Mouse (Mus musculus): ENCODE measurements around the gene Cngb1. TPM values are rescaled to one million over a fixed set of nuclear protein-coding genes. Genes with fewer than 3 reads are reported as not detected.

The Cngb1 gene
- polyA plus RNA-seq, 1 experiment from 2014 or later = 0.28 TPM

DNA sequence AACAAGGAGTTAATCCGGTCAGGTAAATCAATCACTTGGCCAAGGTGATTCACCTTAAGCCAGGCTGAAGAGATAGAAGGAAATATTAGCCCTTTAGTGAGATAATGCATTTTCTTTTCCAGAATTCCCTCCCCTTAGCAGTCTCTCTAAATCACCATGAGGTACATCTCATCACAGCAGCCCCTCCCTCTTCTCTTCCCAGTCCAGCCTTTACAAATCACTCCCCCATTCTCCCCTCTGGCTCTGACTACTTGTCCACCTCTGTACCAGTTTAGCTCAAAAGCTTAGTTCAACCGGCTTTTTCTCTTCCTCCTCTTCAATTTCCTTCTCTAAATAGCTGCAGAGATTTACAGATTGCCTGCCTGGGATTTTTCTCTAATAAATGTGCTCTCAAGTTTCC lies 85.3 kb downstream of the Cngb1 start:
- Histone ChIP-seq H3K4me3 (replicated peaks; ENCODE audit: low read length) (no peak overlapping the region), H3K9ac (ENCODE audit: low read length) (no peak overlapping the region), H3K36me3 (ENCODE audit: control insufficient read depth, insufficient read depth, low read length) (no peaks in the 10 kb centered on the region), H3K27me3 (ENCODE audit: control insufficient read depth, insufficient read depth, low read length) (no peaks in the 10 kb centered on the region), H3K4me2 (ENCODE audit: low read depth, low read length) (no peak overlapping the region), H3K27ac (ENCODE audit: low read length) (no peak overlapping the region), H3K4me1 (ENCODE audit: control insufficient read depth, insufficient read depth, low read length) (peaks cover 7% of the 10 kb centered on the region; the same call in 1 of the 2 replicates), H3K9me3 (replicated peaks; ENCODE audit: control insufficient read depth, low read length) (no peaks in the 10 kb centered on the region)
- 17% methylated on average over 2 of the region's 2 CpGs for WGBS
- ATAC-seq (ENCODE audit: insufficient read depth, low FRiP score) = no peak

DNA sequence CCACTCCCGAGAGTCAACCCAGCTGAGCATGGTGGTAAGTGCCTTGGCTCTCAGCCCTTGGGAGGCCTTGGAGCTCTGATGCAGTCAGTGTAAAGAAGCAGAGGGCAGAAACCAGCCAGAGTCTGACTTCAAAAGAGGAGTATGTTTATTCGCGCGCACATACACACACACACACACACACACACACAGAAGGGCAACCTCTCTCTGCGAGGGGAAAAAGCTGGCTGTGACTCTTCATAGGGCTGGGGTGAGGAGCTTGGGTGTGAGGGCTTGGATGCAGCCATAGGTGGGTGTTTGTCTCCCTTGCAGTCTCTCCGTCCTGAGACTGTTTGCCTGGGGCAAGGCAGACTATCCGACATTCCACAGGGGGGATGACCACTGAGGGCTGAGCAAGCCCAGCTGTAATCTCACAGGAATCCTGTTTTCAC lies 85.8 kb downstream of the Cngb1 start:
- no peak overlapping the region for H3K4me2 ChIP-seq (ENCODE audit: low read depth, low read length)
- no peaks in the 10 kb centered on the region for H3K36me3 ChIP-seq (ENCODE audit: control insufficient read depth, insufficient read depth, low read length)
- ATAC-seq (ENCODE audit: insufficient read depth, low FRiP score) = no peak
- H3K9me3 ChIP-seq (replicated peaks; ENCODE audit: control insufficient read depth, low read length) = no peaks in the 10 kb centered on the region
- H3K4me1 ChIP-seq (ENCODE audit: control insufficient read depth, insufficient read depth, low read length) = peaks cover 7% of the 10 kb centered on the region; the same call in 1 of the 2 replicates
- WGBS = 30% methylated on average over 7 of the region's 7 CpGs
- no peak overlapping the region for H3K27ac ChIP-seq (ENCODE audit: low read length)
- H3K27me3 ChIP-seq (ENCODE audit: control insufficient read depth, insufficient read depth, low read length) = no peaks in the 10 kb centered on the region
- no peak overlapping the region for H3K4me3 ChIP-seq (replicated peaks; ENCODE audit: low read length)
- H3K9ac ChIP-seq (ENCODE audit: low read length) = no peak overlapping the region

DNA sequence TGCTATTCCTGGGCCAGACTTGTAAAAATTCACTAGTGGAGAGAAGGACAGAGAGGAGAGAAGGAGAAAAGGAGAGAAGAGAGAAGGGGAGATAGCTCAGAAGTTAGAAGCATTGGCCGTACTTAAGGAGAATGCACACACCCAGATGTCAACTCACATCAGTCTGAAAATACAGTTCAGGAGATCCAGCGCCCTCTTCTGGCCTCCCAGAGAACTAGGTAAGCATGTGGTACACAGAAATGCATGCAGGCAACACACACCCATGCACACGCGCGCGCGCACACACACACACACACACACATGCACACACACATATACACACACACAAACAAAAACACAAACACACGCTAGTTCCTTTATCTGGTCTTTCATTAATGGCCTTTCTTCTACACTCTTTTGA lies 86.8 kb downstream of the Cngb1 start:
- no peak for ATAC-seq (ENCODE audit: insufficient read depth, low FRiP score)
- Histone ChIP-seq H3K36me3 (ENCODE audit: control insufficient read depth, insufficient read depth, low read length) (no peaks in the 10 kb centered on the region), H3K4me3 (replicated peaks; ENCODE audit: low read length) (no peak overlapping the region), H3K27ac (ENCODE audit: low read length) (no peak overlapping the region), H3K9me3 (replicated peaks; ENCODE audit: control insufficient read depth, low read length) (no peaks in the 10 kb centered on the region), H3K4me1 (ENCODE audit: control insufficient read depth, insufficient read depth, low read length) (peaks cover 7% of the 10 kb centered on the region; the same call in 1 of the 2 replicates), H3K4me2 (ENCODE audit: low read depth, low read length) (no peak overlapping the region), H3K9ac (ENCODE audit: low read length) (no peak overlapping the region), H3K27me3 (ENCODE audit: control insufficient read depth, insufficient read depth, low read length) (no peaks in the 10 kb centered on the region)
- WGBS = 91% methylated on average over 8 of the region's 8 CpGs

DNA sequence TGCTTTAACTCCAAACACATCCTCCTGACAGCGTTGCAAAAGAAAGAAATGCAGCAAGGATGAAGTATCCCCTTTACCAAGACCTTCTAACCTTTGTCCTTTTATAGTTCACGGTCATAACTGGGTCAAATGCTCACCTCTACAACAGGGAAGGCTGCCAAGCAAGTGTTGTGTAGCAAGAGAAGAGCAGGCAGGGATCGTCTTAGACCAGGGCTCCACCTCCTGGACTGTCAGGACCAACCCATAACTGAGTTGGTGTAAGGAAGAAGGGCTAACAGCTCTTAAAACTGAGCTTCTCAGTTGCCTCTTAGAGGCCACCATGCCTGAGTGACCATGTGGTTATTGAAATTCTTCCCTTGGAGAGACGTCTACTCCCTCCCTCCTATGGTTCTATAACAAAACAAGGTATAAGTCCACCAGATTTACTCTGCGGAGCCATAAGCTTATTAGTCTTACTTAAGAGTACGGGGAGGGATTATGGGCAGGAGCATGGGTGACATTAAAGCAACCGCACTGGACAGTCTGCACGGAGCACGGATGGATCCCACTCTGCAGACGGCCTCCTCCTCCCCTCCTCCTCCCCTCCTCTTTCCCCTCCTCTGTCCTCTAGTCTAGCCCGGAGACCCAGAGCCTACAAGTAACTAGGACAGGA lies 90.5 kb downstream of the Cngb1 start:
- WGBS = 69% methylated on average over 11 of the region's 11 CpGs
- H3K27me3 ChIP-seq (ENCODE audit: control insufficient read depth, insufficient read depth, low read length) = no peaks in the 10 kb centered on the region
- no peaks in the 10 kb centered on the region for H3K36me3 ChIP-seq (ENCODE audit: control insufficient read depth, insufficient read depth, low read length)
- no peak overlapping the region for H3K27ac ChIP-seq (ENCODE audit: low read length)
- ATAC-seq (ENCODE audit: insufficient read depth, low FRiP score) = no peak
- H3K4me2 ChIP-seq (ENCODE audit: low read depth, low read length) = no peak overlapping the region
- no peak overlapping the region for H3K4me3 ChIP-seq (replicated peaks; ENCODE audit: low read length)
- H3K9me3 ChIP-seq (replicated peaks; ENCODE audit: control insufficient read depth, low read length) = no peaks in the 10 kb centered on the region
- no peak overlapping the region for H3K9ac ChIP-seq (ENCODE audit: low read length)
- H3K4me1 ChIP-seq (ENCODE audit: control insufficient read depth, insufficient read depth, low read length) = peaks cover 4% of the 10 kb centered on the region; the same call in 1 of the 2 replicates

DNA sequence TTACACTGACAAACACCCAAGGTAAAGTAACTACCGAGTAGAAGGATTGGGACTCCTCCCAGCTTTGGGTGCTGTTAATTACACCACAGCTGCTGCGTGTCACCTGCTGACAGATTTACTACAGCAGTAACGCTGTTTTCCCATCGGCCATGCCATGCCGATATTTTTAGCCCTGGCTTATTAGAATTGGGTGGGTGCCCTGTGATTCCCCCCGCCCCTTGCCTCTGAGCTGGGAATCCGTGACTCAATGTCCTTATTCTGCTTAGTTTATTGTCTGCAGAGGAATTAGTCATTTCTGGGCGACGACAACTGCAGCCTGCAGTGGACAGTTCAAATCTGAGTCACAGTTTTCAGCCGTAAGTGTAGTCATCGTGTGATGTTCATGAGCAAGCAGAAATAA lies 96.5 kb downstream of the Cngb1 start:
- Histone ChIP-seq H3K9me3 (replicated peaks; ENCODE audit: control insufficient read depth, low read length) (no peaks in the 10 kb centered on the region), H3K4me1 (ENCODE audit: control insufficient read depth, insufficient read depth, low read length) (peaks cover 5% of the 10 kb centered on the region; the same call in 1 of the 2 replicates), H3K27me3 (ENCODE audit: control insufficient read depth, insufficient read depth, low read length) (no peaks in the 10 kb centered on the region), H3K9ac (ENCODE audit: low read length) (no peak overlapping the region), H3K4me2 (ENCODE audit: low read depth, low read length) (no peak overlapping the region), H3K27ac (ENCODE audit: low read length) (no peak overlapping the region), H3K4me3 (replicated peaks; ENCODE audit: low read length) (no peak overlapping the region), H3K36me3 (ENCODE audit: control insufficient read depth, insufficient read depth, low read length) (no peaks in the 10 kb centered on the region)
- 21% methylated on average over 11 of the region's 11 CpGs for WGBS
- peak; percentile 58; the same call in 1 of the 2 replicates for ATAC-seq (ENCODE audit: insufficient read depth, low FRiP score)

DNA sequence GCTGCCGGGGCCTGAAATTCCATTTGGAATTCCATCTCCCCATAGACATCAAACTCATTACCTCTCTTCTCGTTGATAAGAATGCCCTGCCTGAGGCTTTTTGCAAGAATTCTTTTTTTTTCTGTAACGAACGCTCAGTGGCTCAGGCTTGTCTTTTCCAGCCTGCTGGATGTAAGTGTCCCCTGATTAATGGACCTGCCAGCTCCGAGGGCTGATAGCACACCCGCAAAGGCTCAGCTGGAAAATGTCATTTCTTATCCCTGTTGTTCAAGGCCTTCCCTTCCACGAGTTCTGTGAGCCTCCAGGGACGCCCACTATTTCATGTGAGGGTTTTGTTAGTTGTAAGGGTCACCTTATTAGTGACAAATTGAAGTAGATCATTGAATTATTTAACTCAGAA lies 100.4 kb downstream of the Cngb1 start:
- Histone ChIP-seq H3K4me3 (replicated peaks; ENCODE audit: low read length) (no peak overlapping the region), H3K27me3 (ENCODE audit: control insufficient read depth, insufficient read depth, low read length) (no peaks in the 10 kb centered on the region), H3K9ac (ENCODE audit: low read length) (no peak overlapping the region), H3K27ac (ENCODE audit: low read length) (no peak overlapping the region), H3K4me1 (ENCODE audit: control insufficient read depth, insufficient read depth, low read length) (peaks cover 5% of the 10 kb centered on the region; the same call in 1 of the 2 replicates), H3K9me3 (replicated peaks; ENCODE audit: control insufficient read depth, low read length) (no peaks in the 10 kb centered on the region), H3K36me3 (ENCODE audit: control insufficient read depth, insufficient read depth, low read length) (no peaks in the 10 kb centered on the region), H3K4me2 (ENCODE audit: low read depth, low read length) (no peak overlapping the region)
- no peak for ATAC-seq (ENCODE audit: insufficient read depth, low FRiP score)
- WGBS = 10% methylated on average over 8 of the region's 8 CpGs

DNA sequence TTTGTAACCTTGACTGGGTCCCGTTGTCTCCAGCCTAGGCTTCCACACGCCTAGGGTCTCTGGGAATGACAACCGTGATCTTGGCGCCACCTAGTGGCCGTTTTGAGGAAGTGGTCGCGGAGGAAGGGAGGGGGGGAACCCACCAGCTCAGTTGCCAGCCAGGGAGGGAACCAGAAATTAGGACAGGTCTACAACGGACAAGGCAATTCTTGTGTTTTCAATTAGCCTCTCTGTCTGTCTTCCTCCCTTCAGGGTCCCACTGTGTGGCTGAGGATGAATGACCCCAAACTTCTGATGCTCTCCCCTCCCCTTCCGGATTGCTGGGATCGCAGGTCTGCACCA lies 102.4 kb downstream of the Cngb1 start:
- H3K27me3 ChIP-seq (ENCODE audit: control insufficient read depth, insufficient read depth, low read length) = no peaks in the 10 kb centered on the region
- no peak overlapping the region for H3K27ac ChIP-seq (ENCODE audit: low read length)
- H3K9me3 ChIP-seq (replicated peaks; ENCODE audit: control insufficient read depth, low read length) = no peaks in the 10 kb centered on the region
- H3K4me2 ChIP-seq (ENCODE audit: low read depth, low read length) = no peak overlapping the region
- no peak overlapping the region for H3K9ac ChIP-seq (ENCODE audit: low read length)
- H3K4me1 ChIP-seq (ENCODE audit: control insufficient read depth, insufficient read depth, low read length) = no peaks in the 10 kb centered on the region
- no peaks in the 10 kb centered on the region for H3K36me3 ChIP-seq (ENCODE audit: control insufficient read depth, insufficient read depth, low read length)
- ATAC-seq (ENCODE audit: insufficient read depth, low FRiP score) = peak; percentile 57; the same call in 1 of the 2 replicates
- H3K4me3 ChIP-seq (replicated peaks; ENCODE audit: low read length) = no peak overlapping the region
- WGBS = 20% methylated on average over 10 of the region's 10 CpGs

DNA sequence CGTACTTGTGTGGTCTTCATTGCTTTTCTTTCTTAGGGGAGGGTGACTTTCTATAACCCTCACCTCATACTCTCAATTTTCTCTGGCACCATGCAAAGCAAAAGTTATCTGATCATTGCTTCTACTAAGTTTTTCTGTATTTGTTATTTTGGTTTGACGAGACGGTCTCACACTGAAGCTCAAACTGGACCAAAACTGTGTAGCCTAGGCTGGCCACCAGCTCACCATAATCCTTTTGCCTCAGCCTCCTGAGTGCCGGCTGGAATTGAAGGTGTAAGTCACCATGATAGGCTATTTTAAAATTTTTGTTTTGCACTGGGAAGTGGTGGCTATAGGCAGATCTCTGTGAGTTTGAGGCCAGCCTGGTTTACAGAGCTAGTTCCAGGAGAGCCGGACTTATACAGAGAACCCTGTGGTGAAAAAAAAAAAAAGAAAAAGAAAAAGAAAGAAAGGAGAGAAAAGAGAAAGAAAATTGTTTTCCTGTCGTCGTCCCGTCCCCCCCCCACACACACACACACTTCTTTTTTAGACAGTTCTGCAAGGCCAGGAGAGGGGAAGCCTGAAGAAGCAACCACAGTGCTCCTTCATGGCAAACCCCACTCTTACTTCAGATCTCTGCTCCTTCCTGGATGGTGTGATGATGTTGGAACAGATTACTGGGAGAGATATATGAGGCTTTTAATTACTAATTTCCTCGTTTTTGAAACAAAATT lies 102.9 kb downstream of the Cngb1 start:
- Histone ChIP-seq H3K4me2 (ENCODE audit: low read depth, low read length) (no peak overlapping the region), H3K36me3 (ENCODE audit: control insufficient read depth, insufficient read depth, low read length) (no peaks in the 10 kb centered on the region), H3K9ac (ENCODE audit: low read length) (no peak overlapping the region), H3K27ac (ENCODE audit: low read length) (no peak overlapping the region), H3K27me3 (ENCODE audit: control insufficient read depth, insufficient read depth, low read length) (no peaks in the 10 kb centered on the region), H3K4me3 (replicated peaks; ENCODE audit: low read length) (no peak overlapping the region), H3K4me1 (ENCODE audit: control insufficient read depth, insufficient read depth, low read length) (no peaks in the 10 kb centered on the region), H3K9me3 (replicated peaks; ENCODE audit: control insufficient read depth, low read length) (no peaks in the 10 kb centered on the region)
- ATAC-seq (ENCODE audit: insufficient read depth, low FRiP score) = no peak
- 51% methylated on average over 9 of the region's 9 CpGs for WGBS

DNA sequence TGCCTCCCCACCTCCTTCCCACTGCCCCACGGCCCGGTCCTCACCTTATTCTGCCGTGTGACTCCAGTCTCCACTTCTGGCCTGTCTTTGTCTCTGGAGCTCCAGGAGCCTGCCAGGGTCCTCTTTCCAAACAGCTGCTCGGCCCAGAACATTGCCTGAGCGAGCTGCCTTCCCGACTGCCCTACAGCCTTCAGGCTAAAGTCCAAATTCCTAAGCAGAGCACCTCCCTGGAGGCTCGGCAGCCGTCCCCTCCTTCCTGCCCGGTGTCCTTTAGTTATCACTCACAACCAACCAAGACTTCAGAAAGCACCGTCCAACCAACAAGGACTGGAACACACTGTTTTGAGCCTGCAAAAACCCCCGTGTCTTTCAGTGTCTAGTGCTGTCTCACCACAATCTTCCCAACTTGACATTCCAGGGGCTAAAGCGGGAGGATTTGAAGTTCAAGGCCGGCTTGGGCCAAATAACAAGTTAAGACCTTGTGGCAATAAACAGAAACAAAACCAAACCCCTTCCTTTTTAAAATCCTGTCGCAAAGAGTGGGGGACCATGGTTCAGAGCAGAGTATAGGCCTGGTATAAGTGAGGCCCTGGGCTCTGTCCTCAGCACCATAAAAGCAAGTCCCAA lies 103.6 kb downstream of the Cngb1 start, which contains the start of gene Kifc3:
Gene Kifc3 (minus strand): TSS at position 164 of the 627 bp plus-strand sequence.
- peak; percentile 63; the same call in 1 of the 2 replicates for ATAC-seq (ENCODE audit: insufficient read depth, low FRiP score)
- Histone ChIP-seq H3K4me3 (replicated peaks; ENCODE audit: low read length) (no peak within 1 kb of the TSS), H3K4me2 (ENCODE audit: low read depth, low read length) (no peak within 1 kb of the TSS), H3K27ac (ENCODE audit: low read length) (no peak within 1 kb of the TSS), H3K9ac (ENCODE audit: low read length) (0 out of 2 replicates have a peak within 1 kb of the TSS, but pooled peaks have one; percentile 17), H3K4me1 (ENCODE audit: control insufficient read depth, insufficient read depth, low read length) (no peaks in the 10 kb centered on the region), H3K36me3 (ENCODE audit: control insufficient read depth, insufficient read depth, low read length) (no peaks in the 10 kb centered on the region), H3K27me3 (ENCODE audit: control insufficient read depth, insufficient read depth, low read length) (no peaks in the 10 kb centered on the region), H3K9me3 (replicated peaks; ENCODE audit: control insufficient read depth, low read length) (no peaks in the 10 kb centered on the region)
- 46% methylated on average over 14 of the region's 14 CpGs for WGBS

All from stomach, embryonic 16.5 days (tissue).